ENCODE assay signal across 28 mouse cellular contexts in the genomic region with DNA sequence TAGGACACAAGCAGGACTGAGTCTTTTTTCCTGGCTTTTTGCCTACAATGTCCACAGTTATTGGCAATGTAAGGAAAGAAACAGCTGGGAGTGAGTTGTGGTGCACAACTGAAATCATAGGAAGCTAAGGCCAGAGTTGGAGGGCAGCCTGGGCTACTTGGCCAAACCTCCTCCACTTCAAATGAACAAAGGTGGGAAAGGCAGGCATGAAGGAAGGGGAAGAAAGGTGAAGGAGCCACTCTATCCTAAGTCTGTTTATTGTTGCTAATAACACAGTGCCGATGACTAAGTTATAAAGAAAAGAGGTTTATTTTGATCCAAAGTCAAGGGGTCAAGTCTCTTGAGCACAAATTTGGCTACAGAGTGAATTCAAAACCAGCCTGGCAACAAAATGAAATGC. TPM values are rescaled to one million over a fixed set of nuclear protein-coding genes. Genes with fewer than 3 reads are reported as not detected.
DNase-seq lines count a peak whose midpoint lies in the region; ATAC-seq and TF ChIP-seq lines count a peak whose summit lies in the region.
"Had no signal": no experiment of that assay in that cellular context is flagged by ENCODE, and none has a peak within 500 bp of the region (broad histone marks: within the 10 kb centered on the region; RNA-seq: fewer than 3 reads in every experiment).

No protein-coding gene starts in this region.

- ATAC-seq in heart, embryonic 12.5 days (ENCODE audit: insufficient number of reproducible peaks, low FRiP score) = no peak
- no peak for ATAC-seq in intestine, postnatal 0 days
- ATAC-seq: activated CD4-positive, CD25-positive, alpha-beta regulatory T cell, adult 4 months; inflammation-experienced regulatory T-cells, adult 6 months; liver, embryonic 12.5 days; midbrain, embryonic 13.5 days had no signal

- WGBS in heart, embryonic 12.5 days = 86% methylated on average over 1 of the region's 1 CpGs
- 53% methylated on average over 1 of the region's 1 CpGs for WGBS in intestine, postnatal 0 days

- H3K4me1 ChIP-seq in heart, embryonic 12.5 days (replicated peaks) = no peaks in the 10 kb centered on the region
- no peaks in the 10 kb centered on the region for H3K4me1 ChIP-seq in brown adipose tissue, adult 24 weeks (ENCODE audit: control insufficient read depth, insufficient read depth, insufficient read length, low read length)
- H3K4me1 ChIP-seq in intestine, postnatal 0 days (replicated peaks; ENCODE audit: control insufficient read depth, insufficient read depth, low read length) = no peaks in the 10 kb centered on the region
- H3K4me1 ChIP-seq: embryonic facial prominence, embryonic 13.5 days; forebrain, embryonic 12.5 days; heart, embryonic 10.5 days; liver, embryonic 12.5 days; megakaryocyte, embryonic 14.5 days; midbrain, embryonic 13.5 days had no signal

- no peak overlapping the region for H3K27ac ChIP-seq in heart, embryonic 12.5 days (ENCODE audit: poor library complexity, severe bottlenecking)
- peak overlapping the region; percentile 25; the same call in 1 of the 2 replicates for H3K27ac ChIP-seq in layer of hippocampus, adult 2 months
- H3K27ac ChIP-seq in brown adipose tissue, adult 24 weeks (replicated peaks; ENCODE audit: low read depth, low read length) = peak overlapping the region; percentile 72
- no peak overlapping the region for H3K27ac ChIP-seq in intestine, postnatal 0 days (ENCODE audit: low read depth, low read length)
- H3K27ac ChIP-seq: embryonic facial prominence, embryonic 13.5 days; forebrain, embryonic 12.5 days; heart, embryonic 10.5 days; hindbrain, embryonic 13.5 days; limb, embryonic 12.5 days; liver, embryonic 12.5 days; midbrain, embryonic 13.5 days had no signal

- no peak overlapping the region for H3K9ac ChIP-seq in heart, embryonic 12.5 days
- no peak overlapping the region for H3K9ac ChIP-seq in intestine, postnatal 0 days (ENCODE audit: low read depth, low read length)
- H3K9ac ChIP-seq: embryonic facial prominence, embryonic 13.5 days; forebrain, embryonic 12.5 days; hindbrain, embryonic 13.5 days; limb, embryonic 12.5 days; liver, embryonic 12.5 days; midbrain, embryonic 13.5 days had no signal

- peak; percentile 4 to 9 for DNase-seq in heart, adult 18-20 months
- DNase-seq in layer of hippocampus, adult 2 months (ENCODE audit: low spot score in 2 of 2) = no peak
- no peak for DNase-seq in layer of hippocampus, postnatal 14 days (ENCODE audit: low spot score in 2 of 2)
- DNase-seq in lung, postnatal 25 days (ENCODE audit: low spot score) = peak; percentile 55
- DNase-seq: cerebellum, adult 8-10 months; cerebellum, postnatal 36 days; embryo, embryonic 11 days; gastrocnemius, postnatal 10 days; heart, postnatal 36 days; kidney, adult 8-10 months; kidney, postnatal 14 days; layer of hippocampus, postnatal 36 days; right cerebral cortex, postnatal 14 days; spleen, adult 18-20 months had no signal

- TF ChIP-seq CTCF in layer of hippocampus, adult 2 months (conservative IDR thresholded peaks at IDR 0.05) = no peak
- TF ChIP-seq CTCF in intestine, postnatal 0 days (IDR thresholded peaks at IDR 0.05; ENCODE audit: low read depth) = no peak

- H3K4me3 ChIP-seq in heart, embryonic 12.5 days = no peak overlapping the region
- no peak overlapping the region for H3K4me3 ChIP-seq in layer of hippocampus, adult 2 months
- H3K4me3 ChIP-seq in brown adipose tissue, adult 24 weeks (ENCODE audit: insufficient read depth, low read depth, low read length) = no peak overlapping the region
- H3K4me3 ChIP-seq in intestine, postnatal 0 days (ENCODE audit: low read depth, low read length) = no peak overlapping the region
- H3K4me3 ChIP-seq: embryonic facial prominence, embryonic 13.5 days; erythroblast, embryonic 14.5 days; forebrain, embryonic 12.5 days; heart, embryonic 10.5 days; hindbrain, embryonic 13.5 days; limb, embryonic 12.5 days; liver, embryonic 12.5 days; megakaryocyte, embryonic 14.5 days; midbrain, embryonic 13.5 days had no signal

- no peaks in the 10 kb centered on the region for H3K36me3 ChIP-seq in heart, embryonic 12.5 days
- no peaks in the 10 kb centered on the region for H3K36me3 ChIP-seq in intestine, postnatal 0 days (ENCODE audit: control insufficient read depth, insufficient read depth)
- H3K36me3 ChIP-seq: embryonic facial prominence, embryonic 13.5 days; forebrain, embryonic 12.5 days; heart, embryonic 10.5 days; hindbrain, embryonic 13.5 days; limb, embryonic 12.5 days; liver, embryonic 12.5 days; midbrain, embryonic 13.5 days had no signal

- H3K9me3 ChIP-seq in heart, embryonic 12.5 days (replicated peaks) = no peaks in the 10 kb centered on the region
- H3K9me3 ChIP-seq in intestine, postnatal 0 days (ENCODE audit: control insufficient read depth) = no peaks in the 10 kb centered on the region
- H3K9me3 ChIP-seq: embryonic facial prominence, embryonic 13.5 days; forebrain, embryonic 12.5 days; heart, embryonic 10.5 days; hindbrain, embryonic 13.5 days; limb, embryonic 12.5 days; liver, embryonic 12.5 days; midbrain, embryonic 13.5 days had no signal

- no peaks in the 10 kb centered on the region for H3K27me3 ChIP-seq in heart, embryonic 12.5 days (replicated peaks)
- no peaks in the 10 kb centered on the region for H3K27me3 ChIP-seq in intestine, postnatal 0 days (replicated peaks; ENCODE audit: control insufficient read depth, insufficient read depth, low read length)
- H3K27me3 ChIP-seq: embryonic facial prominence, embryonic 13.5 days; forebrain, embryonic 12.5 days; hindbrain, embryonic 13.5 days; limb, embryonic 12.5 days; liver, embryonic 12.5 days; megakaryocyte, embryonic 14.5 days; midbrain, embryonic 13.5 days had no signal

- H3K4me2 ChIP-seq in heart, embryonic 12.5 days = no peak overlapping the region
- H3K4me2 ChIP-seq in intestine, postnatal 0 days (replicated peaks; ENCODE audit: low read depth) = no peak overlapping the region
- H3K4me2 ChIP-seq: embryonic facial prominence, embryonic 13.5 days; forebrain, embryonic 12.5 days; hindbrain, embryonic 13.5 days; limb, embryonic 12.5 days; liver, embryonic 12.5 days; midbrain, embryonic 13.5 days had no signal

RNA-seq across cellular contexts. Expression of gene Med28, which starts 57.3 kb away (rescaled TPM):
- total RNA-seq in heart, adult 18-20 months (2021) = 10 to 100 TPM; 56.7 to 61.3 TPM
- polyA plus RNA-seq in heart, embryonic 12.5 days (2016; fragmentation: Nextera tagmentation; extraction: Ambion mirVana) = 183 TPM in 2 replicates
- 100 to 1,000 TPM in 1 of 2 experiments, 10 to 100 TPM in 1; 96.8 to 102 TPM for total RNA-seq in layer of hippocampus, adult 2 months (2021)
- 10 to 100 TPM; 75.4 to 82.8 TPM for total RNA-seq in layer of hippocampus, postnatal 14 days (2021)
- polyA plus RNA-seq in brown adipose tissue, adult 24 weeks (2012; ENCODE audit: insufficient read depth, insufficient read length, missing spikeins) = 79.1 and 85.7 TPM in 2 replicates
- polyA plus RNA-seq in intestine, postnatal 0 days (2015; fragmentation: Nextera tagmentation; extraction: Ambion mirVana) = 203 and 213 TPM in 2 replicates

Comparison
In these comparisons a context has a peak if more than half of its experiments do, and no peak if none do; other contexts are left out.
1. DNase-seq: peak in heart, adult 18-20 months (2 of 2) and lung, postnatal 25 days (single experiment); none in layer of hippocampus, adult 2 months (0 of 2) and layer of hippocampus, postnatal 14 days (0 of 2).
2. H3K27ac ChIP-seq: peak in layer of hippocampus, adult 2 months (single experiment) and brown adipose tissue, adult 24 weeks (single experiment); none in heart, embryonic 12.5 days (single experiment) and intestine, postnatal 0 days (single experiment).